Comparison of ENCODE assay signal across 8 mouse cellular contexts in genomic region chr5:30647815-30648560, GRCm38 (mm10). TPM values are rescaled to one million over a fixed set of nuclear protein-coding genes. Genes with fewer than 3 reads are reported as not detected.
DNase-seq lines count a peak whose midpoint lies in the region; ATAC-seq lines count a peak whose summit lies in the region.

Gene Slc35f6 (plus strand): TSS chr5:30647933.

- peak within 1 kb of the TSS; percentile 75 for H3K9ac ChIP-seq in embryonic facial prominence, embryonic 14.5 days (ENCODE audit: low read depth, low read length)
- peak within 1 kb of the TSS; percentile 71 for H3K9ac ChIP-seq in kidney, embryonic 14.5 days (ENCODE audit: low read depth, low read length)
- peak within 1 kb of the TSS; percentile 64 for H3K9ac ChIP-seq in limb, embryonic 15.5 days

- ATAC-seq in embryonic facial prominence, embryonic 14.5 days (ENCODE audit: low read depth) = peak; percentile 97
- peak; percentile 94 for ATAC-seq in kidney, embryonic 14.5 days (ENCODE audit: low FRiP score, low TSS enrichment)
- ATAC-seq in limb, embryonic 15.5 days (ENCODE audit: insufficient number of reproducible peaks, low FRiP score, low TSS enrichment, low read depth) = peak; percentile 65; the same call in 1 of the 2 replicates

- H3K4me3 ChIP-seq in embryonic facial prominence, embryonic 14.5 days (ENCODE audit: low read depth, low read length) = peak within 1 kb of the TSS; percentile 80
- peak within 1 kb of the TSS; percentile 77 for H3K4me3 ChIP-seq in kidney, embryonic 14.5 days (ENCODE audit: low read length)
- peak within 1 kb of the TSS; percentile 79 for H3K4me3 ChIP-seq in limb, embryonic 15.5 days

- peak within 1 kb of the TSS; percentile 33; the same call in 1 of the 2 replicates for H3K27ac ChIP-seq in embryonic facial prominence, embryonic 14.5 days (replicated peaks; ENCODE audit: low read depth, low read length)
- H3K27ac ChIP-seq in kidney, embryonic 14.5 days (ENCODE audit: low read depth, low read length) = no peak within 1 kb of the TSS
- peak within 1 kb of the TSS; percentile 47; the same call in 1 of the 2 replicates for H3K27ac ChIP-seq in limb, embryonic 15.5 days

- H3K36me3 ChIP-seq in embryonic facial prominence, embryonic 14.5 days (ENCODE audit: control insufficient read depth, insufficient read depth, low read length) = 0 out of 2 replicates have a peak, but pooled peaks cover 12% of the 10 kb centered on the region
- H3K36me3 ChIP-seq in kidney, embryonic 14.5 days (ENCODE audit: control insufficient read depth, insufficient read depth, low read length) = no peaks in the 10 kb centered on the region
- 0 out of 2 replicates have a peak, but pooled peaks cover 2% of the 10 kb centered on the region for H3K36me3 ChIP-seq in limb, embryonic 15.5 days

- H3K4me2 ChIP-seq in embryonic facial prominence, embryonic 14.5 days (ENCODE audit: low read depth, low read length) = peak within 1 kb of the TSS; percentile 84
- H3K4me2 ChIP-seq in kidney, embryonic 14.5 days (replicated peaks; ENCODE audit: low read depth, low read length) = peak within 1 kb of the TSS; percentile 77
- H3K4me2 ChIP-seq in limb, embryonic 15.5 days = peak within 1 kb of the TSS; percentile 87

- under 1% methylated on average over 34 of the region's 38 CpGs for WGBS in embryonic facial prominence, embryonic 14.5 days
- under 1% methylated on average over 38 of the region's 38 CpGs for WGBS in kidney, embryonic 14.5 days
- WGBS in limb, embryonic 15.5 days = under 1% methylated on average over 38 of the region's 38 CpGs

- no peaks in the 10 kb centered on the region for H3K9me3 ChIP-seq in embryonic facial prominence, embryonic 14.5 days (ENCODE audit: control insufficient read depth, low read length)
- no peaks in the 10 kb centered on the region for H3K9me3 ChIP-seq in kidney, embryonic 14.5 days (ENCODE audit: control insufficient read depth, low read length)
- no peaks in the 10 kb centered on the region for H3K9me3 ChIP-seq in limb, embryonic 15.5 days

- no peaks in the 10 kb centered on the region for H3K27me3 ChIP-seq in embryonic facial prominence, embryonic 14.5 days (replicated peaks; ENCODE audit: control insufficient read depth, insufficient read depth, low read length)
- H3K27me3 ChIP-seq in kidney, embryonic 14.5 days (ENCODE audit: control insufficient read depth, insufficient read depth, low read length) = no peaks in the 10 kb centered on the region
- no peaks in the 10 kb centered on the region for H3K27me3 ChIP-seq in limb, embryonic 15.5 days

- H3K4me1 ChIP-seq in embryonic facial prominence, embryonic 14.5 days (ENCODE audit: control insufficient read depth, insufficient read depth, low read length) = peaks cover 20% of the 10 kb centered on the region
- peaks cover 10% of the 10 kb centered on the region for H3K4me1 ChIP-seq in kidney, embryonic 14.5 days (ENCODE audit: control insufficient read depth, insufficient read depth, low read length)
- peaks cover 14% of the 10 kb centered on the region for H3K4me1 ChIP-seq in limb, embryonic 15.5 days

- DNase-seq in 3T3-L1 (ENCODE audit: low read depth, low spot score) = peak; percentile 86
- peak; percentile 88 to 91 for DNase-seq in adrenal gland, postnatal 4 days (ENCODE audit: low spot score in 2 of 2)
- DNase-seq in embryonic facial prominence, embryonic 14.5 days (ENCODE audit: low spot score) = peak; percentile 91
- DNase-seq in heart, adult 8-10 months (ENCODE audit: low spot score) = peak; percentile 95
- peak; percentile 61 to 87 for DNase-seq in monocyte, adult 2 months (ENCODE audit: low read depth in 1 of 2, low spot score in 2 of 2)
- DNase-seq in spleen, postnatal 36 days (ENCODE audit: low spot score in 2 of 2) = peak; percentile 90 to 91

RNA-seq across cellular contexts. Expression of gene Slc35f6, which starts in this region (rescaled TPM):
- total RNA-seq in adrenal gland, postnatal 4 days (2021) = 10 to 100 TPM; 33.5 to 33.7 TPM
- polyA plus RNA-seq in embryonic facial prominence, embryonic 14.5 days (2014; fragmentation: Nextera tagmentation; extraction: Ambion mirVana) = 26.5 and 33.1 TPM in 2 replicates
- 10 to 100 TPM; 48.3 to 60.9 (median 54.9) TPM for total RNA-seq in heart, adult 8-10 months (2022)
- polyA plus RNA-seq in kidney, embryonic 14.5 days (2014; fragmentation: Nextera tagmentation; extraction: Ambion mirVana) = 15.8 and 27.6 TPM in 2 replicates
- polyA plus RNA-seq in limb, embryonic 15.5 days (2015; fragmentation: Nextera tagmentation; extraction: Ambion mirVana) = 28.5 and 28.8 TPM in 2 replicates
